Mouse (Mus musculus) gastrocnemius, postnatal 36 days (tissue): ENCODE measurements around the gene Vmn2r111. TPM values are rescaled to one million over a fixed set of nuclear protein-coding genes. Genes with fewer than 3 reads are reported as not detected.
"Not testable (repeated sequence)": the region's sequence is repeated elsewhere in the genome, so short reads cannot be mapped to it uniquely, and the experiment has no call there.

Experiments
- DNase-seq, 2 experiments: peaks; one replicate each; pipeline ENCODE4 v3.0.0; 2022
- intact Hi-C: fragments of 180-260 bp; cut with DNase I; formaldehyde crosslinking; loops from one replicate; pipeline ENCODE4 v1.15.1; 2025
- long read RNA-seq, 2 experiments: library from polyadenylated mRNA; stranded (forward); transcript quantifications; one replicate each; pipeline ENCODE4 v2.0.0; 2021
- total RNA-seq, 2 experiments: library from RNA; stranded (reverse); gene quantifications; 2 replicates each; pipeline ENCODE4 v1.2.3; 2021

Gene Vmn2r111
- not detected for total RNA-seq
- long read RNA-seq, experiment 1 = 0 reads
- long read RNA-seq, experiment 2 = 0 reads

- DNase-seq, intact Hi-C loops: not testable (repeated sequence)
These were observed at the start of gene Vmn2r111 for GRCm38 (mm10) chr17:22573382-22573781. Gene Vmn2r111, minus strand, starts transcription at chr17:22573482.

DNA sequence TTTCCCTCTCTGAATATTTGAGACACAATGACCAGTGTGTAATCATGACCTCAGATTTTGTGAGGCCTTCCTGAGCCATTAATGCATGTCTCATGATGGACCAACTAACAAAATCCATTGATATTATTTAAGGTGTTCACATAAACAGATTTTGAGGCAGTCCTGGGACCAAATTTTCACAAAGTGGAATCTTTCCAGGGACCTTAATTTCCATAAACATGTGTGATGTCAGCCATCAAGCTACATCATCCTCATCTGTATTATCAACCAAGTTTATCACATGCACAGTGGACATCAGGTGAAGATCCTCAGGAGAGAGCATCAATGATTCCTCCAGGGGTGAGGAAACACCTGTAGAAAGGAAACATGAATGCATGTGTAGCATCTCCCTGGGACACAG is 27.4 kb upstream of the Vmn2r111 start, which contains the start of gene Vmn2r112:
Gene Vmn2r112, plus strand, starts transcription at position 301 of the 400 bp plus-strand sequence.
- DNase-seq, intact Hi-C loops: not testable (repeated sequence)

DNA sequence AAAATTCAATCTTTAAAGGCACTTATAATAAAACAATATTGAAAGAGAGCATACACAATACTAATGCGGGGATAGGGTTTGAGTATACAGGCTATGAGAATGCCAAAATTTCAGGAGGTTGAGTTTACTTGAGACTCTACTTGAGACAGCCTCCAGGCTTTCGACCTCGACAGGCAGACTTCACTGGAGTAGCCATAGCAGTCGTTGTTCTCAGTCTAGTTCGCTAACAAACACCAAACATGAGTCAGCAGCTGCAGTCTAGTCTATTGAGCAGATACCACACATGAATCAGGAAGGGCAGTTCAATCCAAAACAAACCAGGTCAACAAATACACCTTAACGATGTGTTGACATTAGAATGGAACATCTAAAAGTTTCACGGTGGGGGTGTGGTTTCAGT is 52.8 kb downstream of the Vmn2r111 start:
- DNase-seq, intact Hi-C loops: not testable (repeated sequence)

- DNase-seq, intact Hi-C loops: not testable (repeated sequence)
These were observed 53.2 kb downstream of the Vmn2r111 start for GRCm38 (mm10) chr17:22520037-22520436.

DNA sequence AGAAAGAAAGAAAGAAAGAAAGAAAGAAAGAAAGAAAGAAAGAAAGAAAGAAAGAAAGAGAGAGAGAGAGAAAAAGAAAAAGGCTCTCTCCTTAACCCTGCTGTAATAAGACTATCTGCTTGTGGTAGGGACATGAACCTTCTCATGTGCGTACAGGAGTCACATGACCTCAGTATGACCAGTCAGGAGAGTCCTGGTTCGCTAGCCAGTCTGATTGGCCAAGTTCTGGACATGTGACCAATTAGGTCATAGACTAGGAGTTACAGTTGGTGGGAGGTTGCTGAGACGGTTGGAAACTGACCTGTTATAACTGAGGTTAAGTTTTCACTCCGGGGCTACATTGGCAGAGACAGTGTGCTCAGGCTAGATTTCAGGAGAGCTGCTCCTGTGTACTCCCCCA is 76.2 kb downstream of the Vmn2r111 start:
- DNase-seq = no peak
- intact Hi-C loops = no loop called here

Other genes with a start within 250 kb of the Vmn2r111 start
- gene Zfp944, start 212.1 kb downstream of the Vmn2r111 start, total RNA-seq = 1 to 10 TPM; 4.3 to 4.5 TPM
- gene Zfp758, start 212.0 kb downstream of the Vmn2r111 start, total RNA-seq = 1 to 10 TPM; 5.0 to 6.6 TPM
- gene Zfp946, start 149.3 kb downstream of the Vmn2r111 start, total RNA-seq = 1 to 10 TPM; 3.9 to 5.4 TPM
- gene Vmn2r112, start 27.5 kb upstream of the Vmn2r111 start, total RNA-seq = not detected